Mouse (Mus musculus): ENCODE measurements at regions not wholly inside any gene's neighbourhood (a gene's known extent, or its start where the extent isn't known, plus 50 kb on each side); places are given as distances from the start of the nearest gene placed in this dataset.

GRCm38 (mm10) chrX:4136135-4136534 is 60.2 kb upstream of the Btbd35f28 start:
- peak; percentile 90 for ATAC-seq (replicated peaks; ENCODE audit: poor library complexity)
